Mouse (Mus musculus) C2C12 (cell line): ENCODE measurements around the gene Ubald2.

ENCODE experiments used
- CEBPB ChIP-seq: IDR thresholded peaks from one replicate; pipeline ENCODE4 v1.6.1; 2011; ENCODE audit warnings: low read depth, mild to moderate bottlenecking, control low read depth, moderate library complexity
- CTCF ChIP-seq: IDR thresholded peaks from one replicate; pipeline ENCODE4 v1.5.1; 2011; ENCODE audit not compliant: control insufficient read depth, insufficient read depth, insufficient read length
- MAX ChIP-seq: IDR thresholded peaks from one replicate; pipeline ENCODE4 v1.6.1; 2011; ENCODE audit warnings: mild to moderate bottlenecking, control low read depth

GRCm38 (mm10) chr11:116466141-116466540, 32.2 kb downstream of the Ubald2 start, which contains the start of gene Qrich2:
- no peak for TF ChIP-seq CTCF
- no peak for TF ChIP-seq CEBPB
- no peak for TF ChIP-seq MAX
